Mouse (Mus musculus) limb, embryonic 14.5 days (tissue): ENCODE measurements around the gene Tmem51. TPM values are rescaled to one million over a fixed set of nuclear protein-coding genes. Genes with fewer than 3 reads are reported as not detected.
A peak's percentile ranks its signal among the peaks of the same experiment; 100 is the strongest.

Source experiments
- ATAC-seq: fragments of 200-750 bp; cut with Nextera tagmentation; 2 replicates; pipeline ENCODE4 v1.8.0; 2017; ENCODE audit warnings: low read depth, moderate number of reproducible peaks, moderate TSS enrichment; ENCODE audit not compliant: low FRiP score
- DNase-seq: peaks from one replicate; pipeline ENCODE4 v3.0.0-alpha.2; 2015; ENCODE audit warnings: low spot score
- H3K27ac ChIP-seq: fragments of 300-500 bp; sonication (generic); replicated peaks from 2 replicates; pipeline ENCODE4 v1.5.1; 2014; ENCODE audit warnings: low read depth, mild to moderate bottlenecking, low read length, moderate library complexity, mixed read lengths
- H3K27me3 ChIP-seq: fragments of 300-500 bp; sonication (generic); 2 replicates; pipeline ENCODE4 v1.6.1; 2014; ENCODE audit warnings: low read length, mixed read lengths; ENCODE audit not compliant: control insufficient read depth, insufficient read depth
- H3K36me3 ChIP-seq: fragments of 300-500 bp; sonication (generic); 2 replicates; pipeline ENCODE4 v1.6.1; 2014; ENCODE audit warnings: mild to moderate bottlenecking, low read length, moderate library complexity, mixed read lengths; ENCODE audit not compliant: control insufficient read depth, insufficient read depth
- H3K4me1 ChIP-seq: fragments of 300-500 bp; sonication (generic); 2 replicates; pipeline ENCODE4 v1.6.1; 2014; ENCODE audit warnings: antibody characterized with exemption, low read length, mixed read lengths; ENCODE audit not compliant: control insufficient read depth, insufficient read depth
- H3K4me2 ChIP-seq: fragments of 300-500 bp; sonication (generic); replicated peaks from 2 replicates; pipeline ENCODE4 v1.6.1; 2014; ENCODE audit warnings: low read depth, mild to moderate bottlenecking, low read length, moderate library complexity; ENCODE audit not compliant: severe bottlenecking
- H3K4me3 ChIP-seq: fragments of 300-500 bp; sonication (generic); replicated peaks from 2 replicates; pipeline ENCODE4 v1.5.1; 2014; ENCODE audit warnings: low read length
- H3K9ac ChIP-seq: fragments of 300-500 bp; sonication (generic); 2 replicates; pipeline ENCODE4 v1.6.1; 2014; ENCODE audit warnings: mild to moderate bottlenecking, low read depth, low read length, moderate library complexity; ENCODE audit not compliant: severe bottlenecking
- H3K9me3 ChIP-seq: fragments of 300-500 bp; sonication (generic); 2 replicates; pipeline ENCODE4 v1.6.1; 2016; ENCODE audit warnings: low read length; ENCODE audit not compliant: control insufficient read depth
- POLR2A ChIP-seq: fragments of 200-500 bp; IDR thresholded peaks from 2 replicates; pipeline ENCODE4 v1.8.0; 2012; ENCODE audit warnings: inconsistent platforms, mild to moderate bottlenecking, moderate library complexity, borderline replicate concordance; ENCODE audit not compliant: insufficient read depth, insufficient read length; ENCODE audit errors: extremely low read depth
- WGBS: fragments of 180-500 bp; shearing (Covaris S2); extraction: QIAGEN DNeasy Blood & Tissue Kit; methylation state at CpG from one replicate; pipeline ENCODE4 v1.1.7; 2014; 5-methylcytosine and 5-hydroxymethylcytosine counted together
- polyA plus RNA-seq, 2 experiments: library from polyadenylated mRNA; depleted of rRNA in 1 of 2; stranded (reverse) in 1 of 2; unstranded in 1 of 2; fragments of >200 nt; fragmentation: Nextera tagmentation in 1 of 2; extraction: Ambion mirVana in 1 of 2; gene quantifications; 2 replicates each; pipeline versions ENCODE4 v1.2.1 to v1.2.3; 2012 to 2014

The Tmem51 gene
- polyA plus RNA-seq (2012; rRNA removed) (11.6 and 12.0 TPM in 2 replicates), polyA plus RNA-seq (2014; fragmentation: Nextera tagmentation; extraction: Ambion mirVana) (18.8 and 19.2 TPM in 2 replicates)

- WGBS = under 1% methylated on average over 35 of the region's 52 CpGs
- Histone ChIP-seq H3K9ac (peak within 1 kb of the TSS; percentile 70), H3K36me3 (no peaks in the 10 kb centered on the region), H3K9me3 (no peaks in the 10 kb centered on the region), H3K4me2 (peak within 1 kb of the TSS; percentile 93), H3K27ac (peak within 1 kb of the TSS; percentile 65; the same call in 1 of the 2 replicates), H3K27me3 (no peaks in the 10 kb centered on the region), H3K4me3 (peak within 1 kb of the TSS; percentile 75), H3K4me1 (peaks cover 34% of the 10 kb centered on the region)
- ATAC-seq (peak; percentile 80), DNase-seq (peak; percentile 56)
- TF ChIP-seq POLR2A = peak; percentile 73; the same call in 1 of the 2 replicates
Observed at GRCm38 (mm10) chr4:142084131-142084899, at the start of gene Tmem51. Gene Tmem51, minus strand, starts transcription at chr4:142084304.

DNA sequence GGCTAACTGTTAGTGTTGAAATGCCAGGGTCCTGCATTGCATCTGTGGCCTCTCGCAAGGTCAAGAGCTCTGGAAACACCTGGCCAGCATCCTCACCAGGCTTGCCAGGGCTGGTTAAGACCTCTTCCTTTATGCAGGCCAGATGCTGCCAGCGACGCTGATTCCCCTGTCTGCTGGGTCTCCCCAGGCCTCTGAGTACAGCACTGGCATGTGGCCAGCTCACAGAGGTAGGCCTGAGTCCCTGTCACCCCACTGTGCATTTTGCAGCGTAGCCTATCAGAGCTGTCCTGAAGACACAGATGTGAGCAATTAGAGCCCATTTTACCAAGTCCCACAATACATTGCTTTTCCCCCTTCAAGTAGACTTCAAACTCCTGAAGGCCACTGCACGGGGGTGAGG, 46.1 kb upstream of the Tmem51 start:
- no peaks in the 10 kb centered on the region for H3K36me3 ChIP-seq
- H3K4me2 ChIP-seq = no peak overlapping the region
- DNase-seq = peak; percentile 30
- no peak overlapping the region for H3K4me3 ChIP-seq
- ATAC-seq = 0 out of 2 replicates have a peak, but pooled peaks have one; percentile 23
- no peak overlapping the region for H3K9ac ChIP-seq
- H3K4me1 ChIP-seq = peaks cover 10% of the 10 kb centered on the region
- H3K9me3 ChIP-seq = no peaks in the 10 kb centered on the region
- no peak overlapping the region for H3K27ac ChIP-seq
- no peaks in the 10 kb centered on the region for H3K27me3 ChIP-seq
- no peak for TF ChIP-seq POLR2A
- WGBS = 17% methylated on average over 5 of the region's 5 CpGs

- DNase-seq = no peak
- Histone ChIP-seq H3K27me3 (no peaks in the 10 kb centered on the region), H3K9ac (no peak overlapping the region), H3K9me3 (no peaks in the 10 kb centered on the region), H3K4me3 (no peak overlapping the region), H3K4me1 (peaks cover 10% of the 10 kb centered on the region), H3K4me2 (no peak overlapping the region), H3K36me3 (no peaks in the 10 kb centered on the region), H3K27ac (no peak overlapping the region)
- ATAC-seq = no peak
- 85% methylated on average over 6 of the region's 6 CpGs for WGBS
- no peak for TF ChIP-seq POLR2A
Observed at GRCm38 (mm10) chr4:142127275-142127788, 43.2 kb upstream of the Tmem51 start.

- DNase-seq (no peak), ATAC-seq (no peak)
- Histone ChIP-seq H3K36me3 (no peaks in the 10 kb centered on the region), H3K27me3 (no peaks in the 10 kb centered on the region), H3K4me3 (no peak overlapping the region), H3K27ac (no peak overlapping the region), H3K4me2 (no peak overlapping the region), H3K4me1 (peaks cover 10% of the 10 kb centered on the region), H3K9ac (no peak overlapping the region), H3K9me3 (no peaks in the 10 kb centered on the region)
- WGBS = 68% methylated on average over 10 of the region's 10 CpGs
- TF ChIP-seq POLR2A = no peak
Observed at GRCm38 (mm10) chr4:142126641-142127274, 42.7 kb upstream of the Tmem51 start.

DNA sequence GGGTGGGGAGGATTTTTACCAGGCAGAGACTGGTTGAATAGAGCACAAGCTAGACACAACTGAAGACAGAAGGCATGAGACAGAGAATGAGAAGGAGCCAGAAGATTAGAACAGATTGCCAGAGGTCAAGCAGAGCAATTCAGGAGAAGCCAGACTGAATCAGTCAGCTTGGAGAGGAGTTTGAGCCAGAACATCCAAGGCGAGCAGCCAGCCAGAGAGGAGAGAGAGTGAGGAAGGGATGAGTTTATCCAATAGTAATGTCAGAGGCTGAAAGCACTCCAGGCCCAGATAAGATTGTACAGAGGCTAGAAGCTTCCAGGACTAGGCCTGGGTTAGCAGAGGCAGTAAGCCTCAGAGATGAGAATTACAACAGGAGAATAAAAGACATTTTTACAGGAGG, 37.1 kb upstream of the Tmem51 start:
- Histone ChIP-seq H3K27ac (no peak overlapping the region), H3K4me3 (no peak overlapping the region), H3K27me3 (no peaks in the 10 kb centered on the region), H3K36me3 (no peaks in the 10 kb centered on the region), H3K9ac (no peak overlapping the region), H3K9me3 (no peaks in the 10 kb centered on the region), H3K4me1 (peaks cover 11% of the 10 kb centered on the region), H3K4me2 (no peak overlapping the region)
- ATAC-seq = no peak
- TF ChIP-seq POLR2A = no peak
- 32% methylated on average over 1 of the region's 1 CpGs for WGBS
- DNase-seq = no peak
